Mouse (Mus musculus): ENCODE measurements around the gene Eomes. TPM values are rescaled to one million over a fixed set of nuclear protein-coding genes. Genes with fewer than 3 reads are reported as not detected.

The Eomes gene
- polyA plus RNA-seq, 1 experiment from 2014 or later = 0.42 TPM

DNA sequence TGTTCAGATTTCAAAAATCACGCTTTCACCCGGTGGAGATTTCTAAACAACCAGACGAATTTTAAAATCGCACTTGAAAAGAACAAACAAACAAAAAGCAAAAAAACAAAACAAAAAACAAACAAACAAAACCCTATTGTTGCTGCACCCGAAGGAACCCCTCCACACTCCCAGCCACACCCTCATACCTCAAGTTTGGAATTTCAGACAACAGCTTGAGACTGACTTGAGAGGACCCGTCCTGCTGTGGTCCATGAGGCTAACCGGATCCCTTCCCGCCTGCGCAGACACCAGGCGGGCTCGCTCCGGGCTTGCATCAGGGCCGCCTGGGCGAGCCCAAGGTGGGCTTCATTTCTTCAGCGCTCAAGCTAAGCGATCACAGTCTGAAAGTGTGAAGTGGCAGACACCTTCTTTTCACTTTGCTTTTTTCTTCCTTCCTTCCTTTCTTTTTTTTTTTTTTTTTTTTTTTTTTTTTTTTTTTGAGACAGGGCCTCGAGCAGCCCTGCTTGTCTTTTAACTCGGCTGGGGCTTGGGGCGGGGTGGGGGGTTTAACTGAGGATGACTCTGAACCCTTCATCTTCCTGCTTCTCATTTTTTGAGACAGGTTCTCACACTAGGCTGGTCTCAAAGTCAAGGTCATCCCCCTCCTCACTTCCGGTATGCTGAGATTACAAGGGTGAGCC, 11.0 kb downstream of the Eomes start:
- H3K27ac ChIP-seq (replicated peaks; ENCODE audit: low read depth, low read length) = no peak overlapping the region
- H3K9me3 ChIP-seq (replicated peaks; ENCODE audit: control insufficient read depth, low read length) = no peaks in the 10 kb centered on the region
- H3K4me1 ChIP-seq (ENCODE audit: control insufficient read depth, insufficient read depth, low read length) = no peaks in the 10 kb centered on the region
- ATAC-seq (replicated peaks; ENCODE audit: insufficient number of reproducible peaks, low FRiP score, low TSS enrichment, low read depth) (peak; percentile 45; the same call in 1 of the 2 replicates), DNase-seq (ENCODE audit: low spot score) (peak; percentile 47)
- peak overlapping the region; percentile 13; the same call in 1 of the 2 replicates for H3K4me3 ChIP-seq (ENCODE audit: low read depth, low read length)
- H3K36me3 ChIP-seq (replicated peaks; ENCODE audit: control insufficient read depth, insufficient read depth, low read depth, low read length) = no peaks in the 10 kb centered on the region
- no peak overlapping the region for H3K9ac ChIP-seq (replicated peaks; ENCODE audit: low read length)
- H3K4me2 ChIP-seq (ENCODE audit: low read depth, low read length) = peak overlapping the region; percentile 44
- under 1% methylated on average over 20 of the region's 20 CpGs for WGBS
- H3K27me3 ChIP-seq (ENCODE audit: control insufficient read depth, insufficient read depth, low read length) = peaks cover 44% of the 10 kb centered on the region

DNA sequence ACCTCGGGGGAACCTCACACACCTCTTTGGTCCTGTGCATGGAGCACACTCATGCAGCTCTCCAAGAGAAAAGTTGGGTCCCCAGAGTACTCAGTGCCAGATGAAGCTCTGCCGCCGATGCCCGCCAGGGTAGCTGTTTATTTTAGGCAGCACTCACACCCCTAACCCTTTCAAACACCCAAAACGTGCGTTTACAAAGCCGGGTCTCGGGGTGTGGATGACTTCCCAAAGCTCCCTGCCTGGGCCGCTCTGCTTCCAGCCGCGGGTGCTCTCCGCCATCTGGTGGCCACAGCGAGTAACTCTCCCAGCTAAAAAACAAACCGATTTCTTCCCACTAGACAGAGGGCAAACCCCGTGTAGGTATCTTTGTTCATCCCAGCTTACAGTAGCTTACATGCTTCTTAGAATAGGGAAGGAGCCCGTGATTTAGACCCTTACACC, 11.6 kb downstream of the Eomes start:
- WGBS = under 1% methylated on average over 16 of the region's 16 CpGs
- peak overlapping the region; percentile 44 for H3K4me2 ChIP-seq (ENCODE audit: low read depth, low read length)
- no peak overlapping the region; the same call in 1 of the 2 replicates for H3K9ac ChIP-seq (replicated peaks; ENCODE audit: low read length)
- no peak overlapping the region for H3K27ac ChIP-seq (replicated peaks; ENCODE audit: low read depth, low read length)
- H3K4me1 ChIP-seq (ENCODE audit: control insufficient read depth, insufficient read depth, low read length) = no peaks in the 10 kb centered on the region
- peak overlapping the region; percentile 13; the same call in 1 of the 2 replicates for H3K4me3 ChIP-seq (ENCODE audit: low read depth, low read length)
- H3K27me3 ChIP-seq (ENCODE audit: control insufficient read depth, insufficient read depth, low read length) = peaks cover 39% of the 10 kb centered on the region
- H3K36me3 ChIP-seq (replicated peaks; ENCODE audit: control insufficient read depth, insufficient read depth, low read depth, low read length) = no peaks in the 10 kb centered on the region
- ATAC-seq (replicated peaks; ENCODE audit: insufficient number of reproducible peaks, low FRiP score, low TSS enrichment, low read depth) = peak; percentile 84
- H3K9me3 ChIP-seq (replicated peaks; ENCODE audit: control insufficient read depth, low read length) = no peaks in the 10 kb centered on the region
- DNase-seq (ENCODE audit: low spot score) = peak; percentile 87

DNA sequence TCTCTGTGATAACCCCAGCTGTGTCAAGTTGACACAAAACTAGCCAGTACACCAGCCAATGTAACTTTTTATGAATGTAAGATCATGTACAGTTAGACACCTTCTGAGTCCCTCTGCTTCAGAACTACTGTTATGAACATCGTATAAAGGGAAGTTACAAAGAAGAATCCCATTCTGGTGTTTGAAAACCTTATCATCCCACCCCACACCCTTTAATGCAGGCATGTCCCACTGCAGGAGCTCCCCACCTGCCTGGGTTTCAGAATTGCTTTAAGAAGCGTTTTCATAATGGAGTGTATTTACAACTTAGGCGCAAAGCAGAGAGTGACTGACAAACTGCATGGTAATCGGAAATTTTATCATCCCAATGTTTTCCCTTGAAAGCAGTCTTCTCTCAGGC, 13.2 kb downstream of the Eomes start:
- H3K27ac ChIP-seq (replicated peaks; ENCODE audit: low read depth, low read length) = no peak overlapping the region
- no peak overlapping the region for H3K9ac ChIP-seq (replicated peaks; ENCODE audit: low read length)
- no peak overlapping the region for H3K4me3 ChIP-seq (ENCODE audit: low read depth, low read length)
- ATAC-seq (replicated peaks; ENCODE audit: insufficient number of reproducible peaks, low FRiP score, low TSS enrichment, low read depth) = no peak
- 81% methylated on average over 4 of the region's 4 CpGs for WGBS
- no peak for DNase-seq (ENCODE audit: low spot score)
- peaks cover 26% of the 10 kb centered on the region for H3K27me3 ChIP-seq (ENCODE audit: control insufficient read depth, insufficient read depth, low read length)
- H3K4me2 ChIP-seq (ENCODE audit: low read depth, low read length) = no peak overlapping the region
- no peaks in the 10 kb centered on the region for H3K4me1 ChIP-seq (ENCODE audit: control insufficient read depth, insufficient read depth, low read length)
- no peaks in the 10 kb centered on the region for H3K36me3 ChIP-seq (replicated peaks; ENCODE audit: control insufficient read depth, insufficient read depth, low read depth, low read length)
- H3K9me3 ChIP-seq (replicated peaks; ENCODE audit: control insufficient read depth, low read length) = no peaks in the 10 kb centered on the region

DNA sequence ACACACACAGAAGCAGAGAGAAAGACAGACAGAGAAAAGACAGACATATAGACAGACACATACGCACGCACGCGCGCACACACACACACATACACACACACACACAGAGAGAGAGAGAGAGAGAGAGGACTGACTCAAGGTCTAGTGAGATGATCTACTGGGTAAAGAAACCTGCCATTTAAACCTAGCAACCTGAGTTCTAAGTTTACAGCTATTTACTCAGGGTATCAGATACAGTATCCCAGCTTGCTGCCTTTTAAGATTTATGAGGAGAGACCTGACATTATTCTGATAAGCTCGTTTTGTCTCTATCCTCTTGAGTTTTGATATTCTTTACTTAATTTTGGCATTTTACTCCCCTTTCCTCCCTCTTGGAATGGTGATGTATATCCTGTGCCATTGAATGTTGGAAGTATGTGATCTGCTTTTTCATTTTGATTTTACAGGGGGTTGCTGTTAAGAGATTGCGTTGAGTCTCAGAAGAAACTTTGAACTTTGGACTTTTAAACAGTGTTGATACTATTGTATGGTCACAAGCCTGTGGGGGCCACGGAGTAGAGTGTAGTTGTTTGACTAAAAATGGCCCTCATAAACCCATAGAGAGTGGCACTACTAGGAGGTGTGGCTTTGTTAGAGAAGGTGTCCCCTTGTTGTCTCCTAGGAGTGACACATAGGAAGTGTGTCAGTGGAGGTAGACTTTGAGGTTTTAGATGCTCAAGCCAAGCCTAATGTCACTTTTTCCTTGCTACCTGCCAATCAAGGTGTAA, 15.1 kb downstream of the Eomes start:
- ATAC-seq (replicated peaks; ENCODE audit: insufficient number of reproducible peaks, low FRiP score, low TSS enrichment, low read depth) (no peak), DNase-seq (ENCODE audit: low spot score) (no peak)
- Histone ChIP-seq H3K9me3 (replicated peaks; ENCODE audit: control insufficient read depth, low read length) (no peaks in the 10 kb centered on the region), H3K4me1 (ENCODE audit: control insufficient read depth, insufficient read depth, low read length) (no peaks in the 10 kb centered on the region), H3K36me3 (replicated peaks; ENCODE audit: control insufficient read depth, insufficient read depth, low read depth, low read length) (no peaks in the 10 kb centered on the region), H3K27me3 (ENCODE audit: control insufficient read depth, insufficient read depth, low read length) (peaks cover 9% of the 10 kb centered on the region), H3K27ac (replicated peaks; ENCODE audit: low read depth, low read length) (no peak overlapping the region), H3K4me2 (ENCODE audit: low read depth, low read length) (no peak overlapping the region), H3K4me3 (ENCODE audit: low read depth, low read length) (no peak overlapping the region), H3K9ac (replicated peaks; ENCODE audit: low read length) (no peak overlapping the region)
- 90% methylated on average over 8 of the region's 8 CpGs for WGBS

DNA sequence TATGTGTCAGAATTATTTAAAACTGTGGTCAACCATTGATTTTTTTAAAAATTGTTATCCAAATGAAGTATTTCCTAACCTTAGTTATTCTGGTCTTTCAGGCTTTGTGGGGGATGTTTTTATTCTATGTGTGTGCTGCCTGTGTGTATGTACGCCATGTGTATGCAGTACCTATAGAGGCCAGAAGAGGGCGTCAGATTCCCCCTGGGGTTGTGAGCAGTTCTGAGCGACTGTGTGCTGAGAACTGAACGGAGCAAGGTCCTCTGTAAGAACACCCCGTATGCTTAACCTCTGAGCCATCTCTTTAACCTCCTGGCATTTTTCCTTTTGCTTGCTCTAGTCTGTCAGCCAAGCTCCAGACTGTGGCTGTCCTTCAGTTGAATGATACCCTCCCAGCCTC, 16.1 kb downstream of the Eomes start:
- Histone ChIP-seq H3K4me1 (ENCODE audit: control insufficient read depth, insufficient read depth, low read length) (no peaks in the 10 kb centered on the region), H3K4me2 (ENCODE audit: low read depth, low read length) (no peak overlapping the region), H3K27ac (replicated peaks; ENCODE audit: low read depth, low read length) (no peak overlapping the region), H3K4me3 (ENCODE audit: low read depth, low read length) (no peak overlapping the region), H3K27me3 (ENCODE audit: control insufficient read depth, insufficient read depth, low read length) (no peaks in the 10 kb centered on the region), H3K9ac (replicated peaks; ENCODE audit: low read length) (no peak overlapping the region), H3K9me3 (replicated peaks; ENCODE audit: control insufficient read depth, low read length) (no peaks in the 10 kb centered on the region), H3K36me3 (replicated peaks; ENCODE audit: control insufficient read depth, insufficient read depth, low read depth, low read length) (no peaks in the 10 kb centered on the region)
- ATAC-seq (replicated peaks; ENCODE audit: insufficient number of reproducible peaks, low FRiP score, low TSS enrichment, low read depth) (no peak), DNase-seq (ENCODE audit: low spot score) (no peak)
- 87% methylated on average over 5 of the region's 5 CpGs for WGBS

DNA sequence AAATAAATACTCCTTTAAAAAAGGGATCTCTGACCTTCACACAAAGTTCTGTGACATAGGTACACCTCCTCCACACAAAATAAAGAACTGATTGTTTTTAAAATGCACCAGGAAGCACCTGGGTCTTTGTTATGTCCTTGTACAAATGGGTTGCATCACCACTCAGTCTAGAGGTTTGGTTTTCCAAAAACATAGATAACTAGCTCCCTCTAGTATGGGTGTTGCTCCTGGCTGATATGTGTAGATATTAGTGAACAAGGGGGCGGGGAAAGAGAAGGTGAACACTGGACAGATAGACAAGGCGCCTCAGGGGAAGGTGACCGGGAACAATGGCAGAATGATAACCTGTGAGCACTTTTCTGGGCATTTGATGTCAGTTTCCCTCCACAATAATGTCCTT, 17.9 kb downstream of the Eomes start:
- WGBS = 89% methylated on average over 3 of the region's 3 CpGs
- no peak overlapping the region for H3K4me2 ChIP-seq (ENCODE audit: low read depth, low read length)

DNA sequence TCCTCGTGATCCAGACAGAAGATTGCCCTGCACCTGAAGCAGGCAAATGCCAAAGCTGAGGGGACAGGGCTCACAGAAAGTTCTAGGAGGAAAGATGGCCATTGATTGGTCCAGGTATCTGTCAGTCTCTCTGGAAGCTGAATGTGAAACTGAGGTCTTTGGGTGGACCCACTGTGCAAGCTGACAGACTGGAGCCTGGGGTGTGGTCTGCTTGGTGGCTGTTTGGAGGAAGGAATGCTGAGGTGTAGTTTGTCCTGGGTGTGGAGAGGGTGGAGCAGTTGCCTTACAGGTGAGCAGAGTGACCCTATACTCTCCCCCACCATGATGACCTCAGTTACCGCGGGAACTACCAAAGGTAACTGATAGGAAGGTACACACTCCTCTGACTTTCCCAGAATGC, 18.9 kb downstream of the Eomes start:
- H3K36me3 ChIP-seq (replicated peaks; ENCODE audit: control insufficient read depth, insufficient read depth, low read depth, low read length) = no peaks in the 10 kb centered on the region
- H3K27ac ChIP-seq (replicated peaks; ENCODE audit: low read depth, low read length) = no peak overlapping the region
- no peak overlapping the region for H3K9ac ChIP-seq (replicated peaks; ENCODE audit: low read length)
- H3K4me1 ChIP-seq (ENCODE audit: control insufficient read depth, insufficient read depth, low read length) = no peaks in the 10 kb centered on the region
- WGBS = 87% methylated on average over 3 of the region's 3 CpGs
- H3K27me3 ChIP-seq (ENCODE audit: control insufficient read depth, insufficient read depth, low read length) = no peaks in the 10 kb centered on the region
- DNase-seq (ENCODE audit: low spot score) (no peak), ATAC-seq (replicated peaks; ENCODE audit: insufficient number of reproducible peaks, low FRiP score, low TSS enrichment, low read depth) (no peak)
- H3K4me2 ChIP-seq (ENCODE audit: low read depth, low read length) = no peak overlapping the region
- no peak overlapping the region for H3K4me3 ChIP-seq (ENCODE audit: low read depth, low read length)
- H3K9me3 ChIP-seq (replicated peaks; ENCODE audit: control insufficient read depth, low read length) = no peaks in the 10 kb centered on the region

More for the DNA sequence above, 17.9 kb downstream of the Eomes start:
- H3K27me3 ChIP-seq (ENCODE audit: control insufficient read depth, insufficient read depth, low read length) = no peaks in the 10 kb centered on the region
- no peaks in the 10 kb centered on the region for H3K36me3 ChIP-seq (replicated peaks; ENCODE audit: control insufficient read depth, insufficient read depth, low read depth, low read length)
- H3K9me3 ChIP-seq (replicated peaks; ENCODE audit: control insufficient read depth, low read length) = no peaks in the 10 kb centered on the region
- no peak for DNase-seq (ENCODE audit: low spot score)
- no peak overlapping the region for H3K9ac ChIP-seq (replicated peaks; ENCODE audit: low read length)
- ATAC-seq (replicated peaks; ENCODE audit: insufficient number of reproducible peaks, low FRiP score, low TSS enrichment, low read depth) = no peak
- no peaks in the 10 kb centered on the region for H3K4me1 ChIP-seq (ENCODE audit: control insufficient read depth, insufficient read depth, low read length)
- H3K4me3 ChIP-seq (ENCODE audit: low read depth, low read length) = no peak overlapping the region
- H3K27ac ChIP-seq (replicated peaks; ENCODE audit: low read depth, low read length) = no peak overlapping the region

DNA sequence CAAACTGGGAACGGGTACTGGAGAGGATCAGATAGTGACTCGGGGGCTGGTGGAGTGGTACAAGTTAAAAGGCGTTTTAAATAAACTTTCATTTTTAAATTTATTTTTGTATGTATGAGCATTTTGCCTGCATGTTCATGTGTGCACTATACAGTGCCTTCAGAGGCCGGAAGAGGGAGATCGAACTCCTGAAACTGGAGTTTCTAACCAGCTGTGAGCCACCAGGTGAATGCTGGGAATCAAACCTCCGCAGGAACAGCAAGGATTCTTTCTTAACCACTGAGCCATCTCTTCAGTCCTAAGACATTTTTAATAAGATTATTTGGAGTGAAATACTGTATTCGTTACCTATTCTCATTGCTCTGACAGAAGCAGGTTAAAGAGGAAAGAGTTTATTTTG, 20.0 kb downstream of the Eomes start:
- Histone ChIP-seq H3K4me2 (ENCODE audit: low read depth, low read length) (no peak overlapping the region), H3K36me3 (replicated peaks; ENCODE audit: control insufficient read depth, insufficient read depth, low read depth, low read length) (no peaks in the 10 kb centered on the region), H3K9me3 (replicated peaks; ENCODE audit: control insufficient read depth, low read length) (no peaks in the 10 kb centered on the region), H3K27me3 (ENCODE audit: control insufficient read depth, insufficient read depth, low read length) (no peaks in the 10 kb centered on the region), H3K4me3 (ENCODE audit: low read depth, low read length) (no peak overlapping the region), H3K9ac (replicated peaks; ENCODE audit: low read length) (no peak overlapping the region), H3K4me1 (ENCODE audit: control insufficient read depth, insufficient read depth, low read length) (no peaks in the 10 kb centered on the region), H3K27ac (replicated peaks; ENCODE audit: low read depth, low read length) (no peak overlapping the region)
- DNase-seq (ENCODE audit: low spot score) (no peak), ATAC-seq (replicated peaks; ENCODE audit: insufficient number of reproducible peaks, low FRiP score, low TSS enrichment, low read depth) (no peak)
- WGBS = 69% methylated on average over 7 of the region's 7 CpGs

Measured in embryonic facial prominence, embryonic 11.5 days (tissue).